Mouse (Mus musculus) subcutaneous adipose tissue, adult 2 months (tissue): ENCODE measurements around the gene Clps. TPM values are rescaled to one million over a fixed set of nuclear protein-coding genes. Genes with fewer than 3 reads are reported as not detected.

ENCODE experiments used
- polyA plus RNA-seq: library from polyadenylated mRNA; depleted of rRNA; stranded (reverse); fragments of >200 nt; gene quantifications from 2 replicates; pipeline ENCODE4 v1.2.3, GENCODE M21; 2012; ENCODE audit warnings: low replicate concordance; rRNA removed

Gene Clps
- polyA plus RNA-seq: 0.79 and 0.90 TPM in 2 replicates

DNA sequence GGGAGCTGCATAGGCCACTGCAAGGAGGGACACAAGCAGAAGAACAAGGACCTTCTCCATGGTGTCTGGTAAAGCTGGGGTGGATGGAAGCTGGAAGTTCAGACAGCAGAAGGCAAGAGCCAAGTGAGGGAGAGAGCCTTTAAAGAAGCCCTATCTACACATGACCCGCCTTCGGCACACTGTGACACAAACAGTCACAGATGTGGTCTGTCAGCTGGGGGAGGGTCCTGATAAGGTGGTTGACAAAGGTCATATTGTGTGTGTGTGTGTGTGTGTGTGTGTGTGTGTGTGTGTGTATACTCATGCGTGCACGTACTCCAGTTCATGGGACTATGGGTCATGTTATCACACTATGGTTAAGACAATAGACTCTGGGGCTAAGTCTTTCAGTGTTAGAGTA lies at the start of gene Clps:
TSS of gene Clps (minus strand) at position 169 of the 400 bp plus-strand sequence.

DNA sequence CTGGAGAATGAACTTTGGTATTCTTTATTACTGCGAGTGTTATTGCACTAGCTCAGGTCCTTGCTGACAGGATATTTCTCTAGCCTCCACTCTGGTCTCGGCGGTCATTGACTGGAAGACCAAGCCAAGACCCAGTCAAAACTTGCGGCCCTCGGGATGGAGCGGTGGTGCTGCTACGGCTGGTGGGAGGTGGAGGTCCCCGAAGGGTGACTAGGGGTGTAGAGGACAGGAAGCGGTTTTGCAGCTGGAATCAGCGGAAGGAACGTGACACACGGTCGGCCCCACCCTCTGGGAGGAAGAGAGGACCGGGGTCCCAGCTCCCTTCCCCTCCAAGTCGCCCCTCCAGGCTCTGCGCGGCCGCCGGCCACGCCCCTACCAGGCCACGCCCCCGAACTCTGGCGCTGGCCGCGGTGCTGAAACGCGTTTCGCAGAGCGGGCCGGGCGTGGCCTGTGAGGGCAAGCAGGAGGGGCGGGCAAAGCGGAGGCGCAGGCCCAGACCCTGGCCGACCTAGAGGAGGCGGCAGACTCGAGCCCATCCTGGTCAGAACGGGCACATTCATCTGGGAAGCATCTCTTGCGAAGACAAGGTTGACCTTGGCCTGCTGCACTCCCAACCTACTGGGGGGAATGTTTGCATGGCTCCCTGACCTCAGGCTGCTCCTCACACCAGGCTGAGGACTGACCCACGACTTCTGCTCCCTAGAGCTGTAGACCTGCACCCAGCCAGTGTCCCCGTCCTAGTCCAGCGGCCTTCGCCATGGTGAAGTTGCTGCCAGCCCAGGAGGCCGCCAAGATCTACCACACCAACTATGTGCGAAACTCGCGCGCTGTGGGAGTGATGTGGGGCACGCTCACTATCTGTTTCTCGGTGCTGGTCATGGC lies 14.9 kb upstream of the Clps start, which contains the start of gene Lhfpl5:
TSS of gene Lhfpl5 (plus strand) at position 398 of the 882 bp plus-strand sequence.

GRCm38 (mm10) chr17:28549111-28549510 lies 11.5 kb downstream of the Clps start, which contains the start of gene Clpsl2:
Gene Clpsl2, plus strand, starts transcription at chr17:28549411.

GRCm38 (mm10) chr17:28530506-28530905 lies 30.1 kb downstream of the Clps start, which contains the start of gene Armc12:
Gene Armc12, plus strand, starts transcription at chr17:28530806.

GRCm38 (mm10) chr17:28517441-28517955 lies 43.1 kb downstream of the Clps start, which contains the start of gene Fkbp5:
Gene Fkbp5, minus strand, starts transcription at chr17:28517527.

Other genes starting within 250 kb of the Clps start
- 10.3 and 22.8 TPM in 2 replicates for gene Fance, start 247.2 kb downstream of the Clps start, polyA plus RNA-seq
- 1,149 and 3,794 TPM in 2 replicates for gene Rpl10a, start 232.3 kb downstream of the Clps start, polyA plus RNA-seq
- gene Tead3, start 209.9 kb downstream of the Clps start, polyA plus RNA-seq: 8.7 and 47.1 TPM in 2 replicates
- gene Tulp1, start 195.5 kb downstream of the Clps start, polyA plus RNA-seq: 1.4 and 4.7 TPM in 2 replicates
- gene Fkbp5, start 43.2 kb downstream of the Clps start, polyA plus RNA-seq: 8.1 and 15.4 TPM in 2 replicates
- not detected in 2 replicates for gene Armc12, start 30.0 kb downstream of the Clps start, polyA plus RNA-seq
- 0.30 and 1.6 TPM in 2 replicates for gene Clpsl2, start 11.4 kb downstream of the Clps start, polyA plus RNA-seq
- not detected in 2 replicates for gene Lhfpl5, start 14.9 kb upstream of the Clps start, polyA plus RNA-seq
- gene Srpk1, start 61.9 kb upstream of the Clps start, polyA plus RNA-seq: 23.1 and 39.4 TPM in 2 replicates
- 1.3 and 2.5 TPM in 2 replicates for gene Slc26a8, start 129.5 kb upstream of the Clps start, polyA plus RNA-seq
- 86.8 and 107 TPM in 2 replicates for gene Mapk14, start 130.6 kb upstream of the Clps start, polyA plus RNA-seq
- gene AC170998.1, start 165.3 kb upstream of the Clps start, polyA plus RNA-seq: 0.62 and 1.0 TPM in 2 replicates
- 0.69 and 17.8 TPM in 2 replicates for gene Mapk13, start 208.5 kb upstream of the Clps start, polyA plus RNA-seq
- gene Brpf3, start 240.3 kb upstream of the Clps start, polyA plus RNA-seq: 44.7 and 56.5 TPM in 2 replicates